Mouse (Mus musculus) cerebellum, postnatal 25 days (tissue): ENCODE measurements around the gene Tmem217.
"Not testable (repeated sequence)": the region's sequence is repeated elsewhere in the genome, so short reads cannot be mapped to it uniquely, and the experiment has no call there.

Experiments used
- DNase-seq, 2 experiments: peaks; one replicate each; pipeline ENCODE4 v3.0.0; 2021; ENCODE audit warnings: mixed read lengths in 2 of 2

Tmem217 gene

DNA sequence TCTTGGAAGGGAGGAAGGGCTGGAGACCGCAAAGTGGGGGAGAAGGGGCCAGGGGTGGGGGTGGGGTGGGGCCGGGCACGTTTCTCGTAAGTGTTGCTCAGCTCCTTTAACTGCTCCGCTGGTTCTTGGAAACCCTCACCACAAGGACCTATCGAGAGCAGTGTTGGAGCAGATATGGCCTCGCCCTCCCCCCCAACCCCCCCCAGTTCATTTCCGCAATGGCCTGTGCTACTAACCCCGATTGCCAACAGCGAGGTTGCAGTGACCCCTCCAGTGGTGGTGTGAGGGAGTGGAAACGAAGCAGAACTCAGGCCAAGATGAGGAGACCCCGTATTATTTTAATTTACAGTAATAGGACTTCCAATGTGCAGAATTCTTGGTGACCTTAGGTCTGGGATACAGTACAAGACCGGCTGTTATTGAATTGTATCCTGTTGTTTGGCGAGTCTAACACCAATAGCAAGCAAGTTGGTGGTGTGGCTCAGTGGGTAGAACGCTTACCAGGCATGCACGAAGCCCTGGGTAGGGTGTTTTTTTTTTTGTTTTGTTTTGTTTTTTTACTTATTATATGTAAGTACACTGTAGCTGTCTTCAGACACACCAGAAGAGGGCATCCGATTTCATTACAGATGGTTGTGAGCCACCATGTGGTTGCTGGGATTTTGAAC lies 51.2 kb downstream of the Tmem217 start:
- no peak for DNase-seq

DNA sequence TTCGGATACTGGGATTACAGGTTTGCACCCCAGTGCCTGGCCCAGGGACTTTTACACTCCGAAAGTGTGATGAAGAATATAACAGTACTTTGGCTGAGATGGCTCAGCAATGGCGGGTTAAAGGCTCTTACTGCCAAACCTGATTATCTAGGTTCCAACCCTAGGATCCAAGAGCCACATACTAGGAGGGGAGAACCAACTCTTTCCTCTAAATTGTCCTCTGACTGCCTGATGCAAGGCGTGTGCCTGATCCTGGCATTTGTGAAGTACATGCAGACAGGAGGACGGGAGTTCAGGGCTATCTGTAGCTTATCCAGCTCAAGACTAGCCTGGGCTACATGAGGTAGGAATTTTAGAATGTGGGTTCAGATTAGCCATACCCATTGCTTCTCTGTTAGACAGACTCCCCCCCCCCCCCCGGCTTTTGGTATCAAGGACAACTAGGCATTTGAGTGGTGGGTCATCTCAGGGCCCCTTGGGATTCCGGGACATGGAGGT lies 51.9 kb downstream of the Tmem217 start:
- no peak for DNase-seq

DNA sequence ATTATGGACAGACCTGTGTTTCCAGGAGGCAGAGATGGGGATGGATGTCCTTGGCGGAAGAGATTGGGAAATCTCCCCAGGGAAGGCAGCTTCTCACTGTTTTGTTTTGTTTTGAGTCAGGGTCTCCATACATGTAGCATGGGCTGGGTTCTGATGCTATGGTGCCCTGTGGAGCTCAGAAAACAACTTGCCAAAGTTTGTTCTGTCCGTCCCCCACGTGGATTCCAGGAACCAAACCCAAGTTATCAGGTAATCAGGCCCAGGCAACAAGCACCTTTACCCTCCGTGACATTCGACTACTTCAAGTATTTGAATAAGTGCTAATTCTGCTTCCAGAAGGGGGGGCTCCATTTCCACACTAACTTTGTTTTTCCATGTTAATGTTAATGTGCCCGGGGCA lies 52.7 kb downstream of the Tmem217 start:
- no peak for DNase-seq

DNA sequence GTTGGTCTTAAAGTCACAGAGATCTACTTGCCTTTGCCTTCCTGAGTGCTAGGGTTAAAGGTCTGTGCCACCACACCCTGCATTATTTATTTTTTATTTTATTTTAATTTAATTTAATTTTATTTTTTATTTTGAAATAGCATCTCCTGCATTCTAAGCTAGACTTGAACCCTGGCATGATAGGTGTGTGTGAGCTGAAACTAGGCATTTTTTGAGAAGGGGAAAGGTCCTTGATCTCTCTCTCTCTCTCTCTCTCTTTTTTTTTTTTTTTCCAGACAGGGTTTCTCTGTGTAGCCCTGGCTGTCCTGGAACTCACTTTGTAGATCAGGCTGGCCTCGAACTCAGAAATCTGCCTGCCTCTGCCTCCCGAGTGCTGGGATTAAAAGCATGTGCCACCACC lies 53.2 kb downstream of the Tmem217 start:
- not testable (repeated sequence) for DNase-seq

DNA sequence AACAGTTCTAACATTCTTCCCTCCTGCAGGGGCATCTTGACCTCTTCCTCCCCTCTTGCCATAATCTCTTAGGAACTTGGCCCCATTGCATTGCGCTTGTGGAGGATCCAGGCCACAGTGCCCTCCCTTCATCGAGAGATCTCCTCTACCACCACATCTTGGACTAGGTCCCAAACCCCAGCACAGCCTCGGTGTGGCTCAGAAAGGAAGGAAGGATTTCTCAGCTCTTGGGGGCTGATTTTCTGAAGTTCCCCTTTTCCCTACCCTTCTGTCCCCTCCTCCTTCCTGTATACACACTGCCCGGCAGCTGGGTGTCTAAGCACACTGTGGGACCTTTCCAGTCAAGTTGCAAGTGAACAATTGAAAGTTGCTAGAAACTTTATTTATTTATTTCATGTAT lies 54.2 kb downstream of the Tmem217 start:
- DNase-seq, result no peak

DNA sequence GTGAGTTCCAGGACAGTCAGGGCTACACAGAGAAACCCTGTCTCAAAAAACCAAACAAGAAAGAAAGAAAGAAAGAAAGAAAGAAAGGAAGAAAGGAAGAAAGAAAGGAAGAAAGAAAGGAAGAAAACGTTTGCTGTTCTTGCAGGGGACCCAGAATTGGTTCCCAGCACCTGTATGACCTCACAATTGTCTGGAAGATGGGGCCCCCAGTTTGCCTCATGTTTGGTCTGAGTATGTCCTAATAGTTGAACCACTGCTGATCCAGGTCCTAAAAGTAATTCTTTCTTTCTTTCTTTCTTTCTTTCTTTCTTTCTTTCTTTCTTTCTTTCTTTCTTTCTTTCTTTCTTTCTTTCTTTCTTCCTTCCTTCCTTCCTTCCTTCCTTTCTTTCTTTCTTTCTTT lies 54.7 kb downstream of the Tmem217 start:
- not testable (repeated sequence) for DNase-seq

DNA sequence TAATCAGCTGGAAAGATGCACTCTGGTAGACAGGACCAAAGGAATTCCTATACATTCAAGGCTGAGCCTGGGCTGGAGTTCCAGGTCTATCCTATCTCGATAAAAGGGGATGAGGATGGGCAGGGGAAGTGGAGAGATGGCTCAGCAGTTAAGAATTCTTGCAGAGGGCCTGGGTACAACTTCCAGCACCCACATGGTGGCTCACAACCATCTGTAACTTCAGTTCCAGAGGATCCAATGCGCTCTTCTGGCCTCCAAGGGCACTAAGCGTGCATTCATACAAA lies 55.2 kb downstream of the Tmem217 start:
- DNase-seq, result no peak

DNA sequence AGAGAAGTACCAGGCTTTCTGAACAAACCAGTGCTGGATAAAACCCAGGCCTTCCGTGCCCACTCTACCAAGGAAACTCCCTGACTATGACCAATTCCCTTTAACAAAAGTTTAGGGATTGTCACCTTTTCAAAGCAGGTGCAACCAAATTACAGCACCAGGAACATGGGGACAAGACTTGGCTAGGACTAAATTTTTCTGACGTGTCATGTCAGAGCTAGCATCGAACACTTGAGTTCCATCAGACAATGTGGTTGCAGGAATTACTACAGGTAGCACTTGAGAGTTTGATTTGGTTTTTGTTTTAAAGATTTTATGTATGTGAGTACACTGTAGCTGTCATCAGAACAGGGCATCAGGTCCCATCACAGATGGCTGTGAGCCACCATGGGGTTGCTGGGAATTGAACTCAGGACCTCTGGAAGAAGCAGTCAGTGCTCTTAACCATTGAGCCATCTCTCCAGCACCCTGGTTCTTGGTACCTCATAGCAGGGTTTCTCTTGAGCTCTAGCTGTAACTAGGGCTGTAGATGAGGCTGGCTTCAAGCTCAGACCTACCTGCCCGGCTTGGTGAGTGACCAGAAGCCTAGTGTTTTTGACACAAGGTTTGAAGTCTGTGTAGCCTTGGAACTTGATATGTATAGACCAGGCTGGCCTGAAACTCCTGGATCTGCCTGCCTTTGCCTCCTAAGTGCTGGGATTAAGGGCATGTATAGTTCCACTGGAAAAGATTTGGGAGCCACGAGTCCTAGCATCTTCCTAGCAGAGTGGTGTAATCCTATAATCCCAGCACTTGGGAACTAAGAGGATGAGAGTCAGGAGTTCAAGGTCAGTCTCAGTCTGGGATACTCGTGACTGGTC lies 55.7 kb downstream of the Tmem217 start:
- DNase-seq, result no peak

DNA sequence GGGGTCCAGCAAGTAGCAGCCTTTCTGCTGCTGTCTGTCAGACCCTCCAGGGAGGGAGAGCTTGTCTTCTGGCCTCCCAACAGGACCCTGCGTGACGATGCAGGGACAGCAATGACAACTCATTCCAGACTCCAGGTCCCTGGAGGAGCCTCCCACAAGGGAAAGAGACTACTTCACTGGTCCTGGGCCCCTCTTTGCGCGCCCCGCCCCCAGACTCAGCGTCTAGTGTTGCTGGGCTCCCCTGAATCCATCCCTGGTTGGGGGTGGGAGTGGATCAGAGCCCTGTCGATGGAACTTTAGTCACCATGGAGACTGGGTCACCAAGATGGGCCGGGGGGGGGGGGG lies 57.5 kb downstream of the Tmem217 start:
- DNase-seq, result no peak

DNA sequence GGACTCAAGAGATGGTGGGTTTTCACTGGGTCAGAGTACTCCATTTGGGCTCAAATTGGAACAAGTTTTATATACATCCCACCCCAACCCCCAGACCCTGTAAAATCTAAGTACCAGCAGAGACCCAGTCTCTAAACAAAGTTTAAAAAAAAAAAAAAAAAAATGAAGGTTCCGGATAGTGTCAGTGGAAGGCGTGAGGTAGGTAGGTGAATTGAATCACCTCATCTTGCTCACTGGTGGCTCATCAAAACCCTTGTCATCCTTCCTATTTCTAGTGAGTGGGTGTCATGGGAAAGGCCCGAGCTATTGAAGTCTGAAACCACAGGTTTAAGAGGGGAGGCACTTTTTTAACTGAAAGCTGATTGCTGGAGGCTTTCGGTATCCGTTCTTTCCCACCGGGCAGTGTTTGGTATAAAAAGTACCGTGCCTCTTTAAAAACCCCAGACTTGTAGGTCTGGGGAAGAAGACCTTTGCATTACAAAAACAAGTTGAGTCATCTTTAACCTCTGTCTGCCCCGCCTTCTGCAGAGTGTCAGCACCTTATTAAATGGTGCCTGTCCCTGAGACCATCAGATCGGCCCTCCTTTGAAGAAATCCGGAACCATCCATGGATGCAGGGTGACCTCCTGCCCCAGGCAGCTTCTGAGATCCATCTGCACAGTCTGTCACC lies 58.0 kb downstream of the Tmem217 start:
- no peak for DNase-seq

DNA sequence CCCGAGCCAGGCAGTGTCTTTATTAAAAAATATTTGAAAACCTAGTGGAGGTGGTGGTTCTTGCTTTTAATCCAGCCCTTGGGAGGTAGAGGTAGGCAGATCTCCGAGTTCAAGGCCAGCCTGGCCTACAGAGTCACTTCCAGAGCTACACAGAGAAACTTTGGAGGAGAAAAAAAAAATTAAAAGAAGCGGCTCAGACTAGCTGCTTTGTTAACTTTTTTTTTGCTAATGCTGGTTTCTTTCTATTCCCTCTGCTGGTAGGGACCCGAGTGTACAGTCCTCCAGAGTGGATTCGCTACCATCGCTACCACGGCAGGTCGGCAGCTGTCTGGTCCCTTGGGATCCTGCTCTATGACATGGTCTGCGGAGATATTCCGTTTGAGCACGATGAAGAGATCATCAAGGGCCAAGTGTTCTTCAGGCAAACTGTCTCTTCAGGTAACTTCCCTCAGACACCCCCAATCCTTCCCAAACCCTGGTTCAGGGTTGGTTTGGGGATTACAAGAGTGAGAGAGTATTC lies 58.7 kb downstream of the Tmem217 start:
- no peak for DNase-seq

DNA sequence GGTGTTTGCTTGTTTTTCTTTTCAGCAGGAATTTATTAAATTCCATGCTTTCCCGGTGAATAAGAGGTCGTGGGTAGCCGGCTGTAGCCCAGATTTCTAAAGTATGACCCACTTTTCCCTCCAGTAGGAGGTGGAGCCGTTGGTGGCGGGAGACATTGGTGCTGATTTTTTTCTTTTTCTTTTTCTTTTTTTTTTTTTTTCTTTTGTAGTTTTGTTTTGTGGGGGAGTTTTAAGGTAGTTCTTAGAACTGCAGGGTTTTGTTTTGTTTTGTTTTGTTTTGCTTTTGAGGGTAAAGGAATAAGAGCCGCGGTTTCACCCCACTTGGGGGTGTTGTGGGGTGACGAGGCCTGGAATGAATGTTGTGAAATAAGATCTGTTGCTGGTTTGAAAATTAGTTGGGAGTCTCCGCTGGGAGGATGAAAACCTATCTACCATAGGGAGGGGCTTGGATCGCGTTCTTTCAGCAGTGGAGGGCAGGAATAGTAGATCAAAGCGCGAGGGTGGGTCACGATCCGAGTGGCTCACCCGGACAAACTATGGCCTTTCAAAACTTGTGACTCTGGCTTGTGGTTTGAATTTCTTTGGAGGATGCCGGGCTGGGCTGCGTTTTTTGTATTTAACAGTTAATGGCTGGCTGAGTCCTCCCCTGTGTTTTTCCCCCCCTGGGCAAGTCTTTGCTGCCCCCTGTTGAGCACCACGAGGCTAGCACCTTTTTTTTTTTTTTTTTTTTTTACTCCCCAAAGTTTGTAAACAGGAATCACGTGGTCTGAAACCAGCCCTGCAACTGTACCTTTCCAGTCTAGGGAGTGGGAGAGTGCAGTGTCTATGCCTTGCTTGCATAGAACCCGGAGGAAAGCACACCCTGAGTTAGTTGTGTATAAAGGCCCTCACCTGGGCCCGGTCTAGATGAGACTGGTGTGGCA lies 59.7 kb downstream of the Tmem217 start:
- DNase-seq, result peak; percentile 57 to 66

DNA sequence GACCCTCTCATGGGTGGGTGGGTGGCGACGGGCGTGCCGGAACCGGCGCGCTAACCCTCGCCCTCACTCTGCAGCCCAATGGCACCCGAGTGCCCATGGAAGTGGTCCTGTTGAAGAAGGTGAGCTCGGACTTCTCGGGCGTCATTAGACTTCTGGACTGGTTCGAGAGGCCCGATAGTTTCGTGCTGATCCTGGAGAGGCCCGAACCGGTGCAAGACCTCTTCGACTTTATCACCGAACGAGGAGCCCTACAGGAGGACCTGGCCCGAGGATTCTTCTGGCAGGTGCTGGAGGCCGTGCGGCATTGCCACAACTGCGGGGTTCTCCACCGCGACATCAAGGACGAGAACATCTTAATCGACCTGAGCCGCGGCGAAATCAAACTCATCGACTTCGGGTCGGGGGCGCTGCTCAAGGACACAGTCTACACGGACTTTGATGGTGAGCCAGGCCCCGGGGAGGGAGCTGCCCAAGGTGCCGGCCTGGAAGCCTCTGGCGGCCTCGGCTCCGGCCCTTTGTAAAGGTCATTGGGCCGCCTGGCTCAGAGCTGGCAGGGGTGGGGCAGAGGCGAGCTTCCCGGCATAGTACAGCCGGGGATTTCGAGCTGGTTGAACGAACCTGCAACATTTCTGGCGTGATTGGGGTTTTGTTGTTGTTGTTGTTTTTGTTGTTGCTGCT lies 60.5 kb downstream of the Tmem217 start:
- DNase-seq, result peak; percentile 69 to 73

DNA sequence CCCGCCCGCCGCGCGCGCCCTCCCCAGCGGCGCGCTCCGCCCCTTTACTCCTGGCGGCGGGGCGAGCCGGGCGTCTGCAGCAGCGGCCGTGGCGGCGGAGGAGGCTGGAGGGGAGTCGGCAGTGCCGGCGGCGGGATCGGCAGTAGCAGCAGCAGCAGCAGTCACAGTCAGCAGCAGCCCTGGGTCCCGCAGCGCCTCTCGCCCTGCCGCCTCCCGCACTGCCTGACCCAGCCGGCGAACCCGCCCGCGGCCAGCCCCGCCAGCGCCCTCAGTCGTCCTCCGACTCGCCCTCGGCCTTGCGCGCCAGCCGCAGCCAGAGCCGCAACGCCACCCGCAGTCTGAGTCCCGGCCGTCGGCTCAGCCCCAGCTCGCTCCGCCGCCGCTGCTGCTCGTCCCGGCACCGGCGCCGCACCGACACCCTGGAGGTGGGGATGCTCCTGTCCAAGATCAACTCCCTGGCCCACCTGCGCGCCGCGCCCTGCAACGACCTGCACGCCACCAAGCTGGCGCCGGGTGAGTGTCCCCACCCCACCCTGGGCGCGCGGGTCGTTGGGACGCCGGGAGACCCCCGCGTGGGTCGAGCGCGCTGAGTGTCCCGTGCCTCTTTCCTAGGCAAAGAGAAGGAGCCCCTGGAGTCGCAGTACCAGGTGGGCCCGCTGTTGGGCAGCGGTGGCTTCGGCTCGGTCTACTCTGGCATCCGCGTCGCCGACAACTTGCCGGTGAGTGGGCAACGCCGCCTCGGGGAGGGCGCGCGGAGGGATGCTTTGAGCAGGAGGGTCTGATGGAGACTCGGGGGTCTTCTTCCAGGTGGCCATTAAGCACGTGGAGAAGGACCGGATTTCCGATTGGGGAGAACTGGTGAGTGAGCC lies 61.2 kb downstream of the Tmem217 start, which contains the start of gene Pim1:
Gene Pim1 (plus strand): TSS at position 41 of the 869 bp plus-strand sequence.
- DNase-seq, result no peak

DNA sequence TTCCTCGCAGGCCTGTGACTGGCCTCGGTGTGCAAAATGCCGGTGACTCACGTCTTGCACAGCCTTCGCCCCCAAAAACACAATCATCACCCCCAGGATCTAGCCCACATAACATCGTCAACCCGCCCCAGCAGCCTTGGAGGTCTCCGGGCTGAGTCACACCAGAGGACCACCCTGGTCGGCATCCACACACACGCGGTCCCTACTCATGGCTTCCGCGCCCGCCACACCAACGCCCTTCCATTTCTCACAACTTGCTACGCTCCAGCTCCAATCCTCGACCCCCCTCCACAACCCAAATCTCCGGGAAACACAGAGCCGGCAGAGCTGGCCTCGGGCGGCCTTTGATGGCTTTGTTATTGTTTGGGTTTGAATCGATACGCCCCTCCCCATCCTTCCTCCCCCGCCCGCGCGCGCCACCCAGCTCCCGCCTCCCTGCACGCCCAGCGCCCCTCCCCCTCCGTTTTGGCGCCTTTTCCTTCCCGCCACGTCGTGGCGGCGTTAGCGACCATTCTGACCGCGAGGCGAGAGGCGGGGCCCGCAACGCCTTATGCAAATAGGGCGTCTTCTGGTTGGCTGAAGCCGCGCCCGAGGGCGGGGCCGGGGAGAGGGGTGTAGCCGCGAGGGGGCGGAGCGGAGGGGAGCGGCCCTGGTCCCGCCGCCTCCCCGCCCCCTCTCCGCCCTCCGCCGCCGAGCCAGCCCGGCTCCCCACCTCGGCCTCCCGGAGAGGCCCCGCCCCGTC lies 62.0 kb downstream of the Tmem217 start:
- peak; percentile 96 to 99 for DNase-seq

DNA sequence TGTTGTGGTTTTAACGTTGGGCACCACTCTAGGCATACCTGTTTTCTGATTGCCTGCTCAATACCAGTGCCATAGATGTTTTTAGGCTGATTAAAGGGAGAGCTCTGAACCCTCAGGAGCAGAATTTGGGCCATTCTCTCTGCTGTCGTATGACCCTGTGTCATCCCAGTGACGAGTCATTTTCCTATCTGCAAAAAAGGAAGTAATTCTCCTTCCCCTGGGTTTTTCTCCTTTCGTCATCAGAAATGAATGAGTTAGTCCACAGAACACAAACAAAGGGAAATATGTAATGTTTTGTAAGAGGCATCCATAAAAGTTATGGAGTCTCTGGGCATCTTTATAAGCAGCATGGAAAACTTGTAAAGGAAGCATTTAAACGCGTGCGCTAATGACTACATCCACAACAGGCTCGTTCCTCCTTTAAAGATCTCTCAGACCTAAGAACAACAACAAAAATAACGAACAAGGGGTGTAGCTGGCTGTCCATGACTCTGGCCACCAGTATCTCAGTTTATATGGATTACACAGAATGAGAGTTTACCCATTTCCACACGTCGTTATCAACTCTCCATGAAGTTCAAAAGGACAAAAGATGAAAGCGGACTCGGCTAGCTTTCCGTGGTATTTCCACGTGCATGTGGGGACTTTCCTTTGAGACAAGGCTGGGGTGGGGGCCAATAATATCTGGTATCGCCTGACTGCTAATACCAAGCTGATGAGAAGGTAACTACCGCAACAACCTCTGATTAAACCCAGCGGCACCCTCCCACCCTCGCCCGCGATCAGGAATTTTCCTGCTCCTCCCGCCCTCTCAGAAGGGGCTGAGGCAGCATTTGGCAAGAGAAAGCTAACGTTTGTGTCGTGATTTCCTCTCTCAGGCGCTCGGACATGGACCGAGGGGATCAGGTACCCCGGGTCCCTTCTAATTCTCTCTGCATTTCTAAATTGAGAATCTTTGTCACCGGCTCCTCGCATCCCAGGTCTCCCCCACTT lies 62.9 kb downstream of the Tmem217 start:
- peak in 1 of 2 experiments; percentile 36 for DNase-seq

DNA sequence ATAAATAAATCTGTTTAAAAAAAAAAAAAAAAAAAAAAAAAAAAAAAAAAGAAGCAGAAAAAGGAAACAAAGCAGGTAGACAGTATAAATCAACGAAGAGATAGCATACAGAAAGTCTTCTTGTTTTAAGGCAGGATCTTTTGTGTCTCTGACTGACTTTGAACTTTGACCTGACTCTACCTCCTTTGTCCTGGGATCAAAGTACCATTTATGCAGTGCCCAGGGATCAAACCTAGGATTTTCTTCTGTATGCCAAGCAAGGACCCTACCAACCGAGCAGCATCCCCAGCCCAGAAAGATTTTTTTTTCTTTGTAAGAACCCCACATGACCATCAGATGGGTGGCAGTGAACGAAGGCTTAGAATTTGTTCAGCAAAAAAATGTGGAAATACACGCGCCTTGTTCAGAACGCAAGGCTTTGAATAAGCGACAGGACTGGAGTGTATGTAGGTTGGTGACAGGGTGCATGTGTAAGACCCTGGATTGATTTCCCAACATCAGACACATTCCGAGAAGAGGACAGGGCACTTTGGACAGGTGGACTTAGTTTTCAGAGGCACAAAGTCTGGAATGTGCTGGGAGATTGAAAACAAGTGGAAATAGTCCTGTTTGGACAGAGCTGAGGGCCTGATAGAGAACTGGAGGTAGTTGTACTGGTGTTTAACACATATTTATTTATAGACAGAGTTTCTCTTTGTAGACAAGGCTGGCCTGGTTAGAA lies 63.8 kb downstream of the Tmem217 start:
- no peak for DNase-seq
